Mouse (Mus musculus) mouse trophoblast stem cell (cell line): Measurements from ENCODE around the gene Ubqln4.

Experiments
- in situ Hi-C, 2 experiments: fragments of 300-500 bp; cut with MseI, MboI; formaldehyde crosslinking; loops; 2 replicates in 1 of 2; 3 replicates in 1 of 2; pipeline ENCODE4 v1.15.1; 2025

The Ubqln4 gene

GRCm38 (mm10) chr3:88541622-88542401 is 11.7 kb upstream of the Ubqln4 start:
- in situ Hi-C loops: no loop called here

GRCm38 (mm10) chr3:88542486-88542885 is 11.1 kb upstream of the Ubqln4 start:
- in situ Hi-C loops: no loop called here

- in situ Hi-C loops: no loop called here
These were observed 10.4 kb upstream of the Ubqln4 start for GRCm38 (mm10) chr3:88543174-88543573.

- in situ Hi-C loops: no loop called here
These were observed 9.7 kb upstream of the Ubqln4 start for GRCm38 (mm10) chr3:88543651-88544410.

GRCm38 (mm10) chr3:88544514-88544913 is 9.0 kb upstream of the Ubqln4 start:
- in situ Hi-C loops: no loop called here

- in situ Hi-C loops: no loop called here
These were observed 8.5 kb upstream of the Ubqln4 start for GRCm38 (mm10) chr3:88544955-88545591.

- in situ Hi-C loops: no loop called here
These were observed 6.7 kb upstream of the Ubqln4 start for GRCm38 (mm10) chr3:88546674-88547418.

- in situ Hi-C loops: no loop called here
These were observed 5.2 kb upstream of the Ubqln4 start, which contains the start of gene Rab25 for GRCm38 (mm10) chr3:88548180-88548917. TSS of gene Rab25 (minus strand) at chr3:88548300.

- in situ Hi-C loops: no loop called here
These were observed 2.0 kb upstream of the Ubqln4 start for GRCm38 (mm10) chr3:88551586-88551985.

- in situ Hi-C loops: no loop called here
These were observed 1.4 kb upstream of the Ubqln4 start for GRCm38 (mm10) chr3:88552082-88552645.

- in situ Hi-C loops: no loop called here
These were observed 658 bp upstream of the Ubqln4 start, which contains the start of gene Lamtor2 for GRCm38 (mm10) chr3:88552676-88553524. TSS of gene Lamtor2 (minus strand) at chr3:88553074.

- in situ Hi-C loops: no loop called here
These were observed 475 bp downstream of the Ubqln4 start for GRCm38 (mm10) chr3:88553880-88554586.

- in situ Hi-C loops: no loop called here
These were observed 1.6 kb downstream of the Ubqln4 start for GRCm38 (mm10) chr3:88555069-88555605.

- in situ Hi-C loops: no loop called here
These were observed 2.2 kb downstream of the Ubqln4 start for GRCm38 (mm10) chr3:88555731-88556130.

- in situ Hi-C loops: no loop called here
These were observed 3.1 kb downstream of the Ubqln4 start for GRCm38 (mm10) chr3:88556616-88557015.

GRCm38 (mm10) chr3:88559596-88559995 is 6.0 kb downstream of the Ubqln4 start:
- in situ Hi-C loops: no loop called here

GRCm38 (mm10) chr3:88561989-88562388 is 8.4 kb downstream of the Ubqln4 start:
- in situ Hi-C loops: no loop called here

GRCm38 (mm10) chr3:88563442-88563841 is 9.9 kb downstream of the Ubqln4 start:
- in situ Hi-C loops: no loop called here

- in situ Hi-C loops: no loop called here
These were observed 10.4 kb downstream of the Ubqln4 start for GRCm38 (mm10) chr3:88563966-88564365.
